16 mouse cellular contexts compared by ENCODE assay signal in the genomic region with DNA sequence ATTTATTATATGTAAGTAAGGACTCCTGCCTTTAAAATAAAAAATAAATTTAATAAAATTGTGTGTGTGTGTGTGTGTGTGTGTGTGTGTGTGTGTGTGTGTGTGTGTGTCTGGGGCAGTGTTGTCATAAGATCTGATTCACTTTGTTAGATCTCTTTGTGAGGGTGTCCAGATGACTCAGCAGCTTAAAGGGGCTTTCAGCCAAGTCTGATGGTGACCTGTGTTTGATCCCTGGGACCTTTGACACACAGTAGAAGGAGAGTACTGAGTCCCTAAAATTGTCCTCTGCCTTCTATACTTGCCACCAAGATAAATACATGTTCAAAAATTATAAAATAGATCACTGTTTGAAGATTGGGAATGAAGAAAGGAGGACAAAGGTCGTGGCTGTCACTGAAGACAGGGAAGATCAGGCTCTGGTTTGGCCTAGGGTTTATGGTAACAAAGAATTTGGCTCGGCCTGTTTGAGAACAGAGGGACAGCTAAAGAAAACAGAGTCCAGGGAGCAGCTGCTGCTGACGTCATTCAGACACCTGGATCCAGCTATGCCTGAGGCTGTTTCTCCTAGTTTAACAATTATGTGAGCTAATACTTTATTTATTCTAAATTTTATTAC. TPM values are rescaled to one million over a fixed set of nuclear protein-coding genes. Genes with fewer than 3 reads are reported as not detected.
DNase-seq lines count a peak whose midpoint lies in the region; ATAC-seq and TF ChIP-seq lines count a peak whose summit lies in the region.
"Had no signal": no experiment of that assay in that cellular context is flagged by ENCODE, and none has a peak within 500 bp of the region (broad histone marks: within the 10 kb centered on the region; RNA-seq: fewer than 3 reads in every experiment).

No protein-coding gene starts in this region.

- dilution Hi-C loops in CH12.LX (cut with MboI; ENCODE audit: extremely low pct_ligation_motif_present, extremely low pct_unique_long_range_greater_than_20kb, low sequenced_read_pairs) = no loop called here

- intact Hi-C loops in left cerebral cortex, postnatal 36 days (cut with DNase I) = no loop called here

- H3K27ac ChIP-seq in kidney, embryonic 16.5 days (ENCODE audit: low read length) = no peak overlapping the region
- peak overlapping the region; percentile 16; the same call in 1 of the 2 replicates for H3K27ac ChIP-seq in CH12.LX (ENCODE audit: insufficient read depth, low read depth)
- no peak overlapping the region for H3K27ac ChIP-seq in intestine, postnatal 0 days (ENCODE audit: low read depth, low read length)
- H3K27ac ChIP-seq: liver, embryonic 13.5 days; neural tube, embryonic 12.5 days had no signal

- DNase-seq in kidney, adult 8-10 months = peak; percentile 42 to 48
- DNase-seq in CH12.LX (ENCODE audit: extremely low read depth) = peak; percentile 75
- peak; percentile 29 for DNase-seq in adrenal gland, adult 8-10 months
- DNase-seq in left cerebral cortex, postnatal 36 days (ENCODE audit: low spot score in 2 of 2) = no peak
- DNase-seq: gastrocnemius, adult 2 months; liver, embryonic 13.5 days; lung, postnatal 14 days; thymus, postnatal 4 days had no signal

- no peak overlapping the region for H3K4me2 ChIP-seq in kidney, embryonic 16.5 days (replicated peaks; ENCODE audit: low read depth, low read length)
- H3K4me2 ChIP-seq in CH12.LX (ENCODE audit: insufficient read depth, low read depth, poor library complexity, severe bottlenecking) = 0 out of 2 replicates have a peak overlapping the region, but pooled peaks have one; percentile 7
- no peak overlapping the region for H3K4me2 ChIP-seq in intestine, postnatal 0 days (replicated peaks; ENCODE audit: low read depth)

- H3K4me1 ChIP-seq in kidney, embryonic 16.5 days (ENCODE audit: insufficient read depth, low read length) = no peaks in the 10 kb centered on the region
- peaks cover 7 to 14% of the 10 kb centered on the region in 2 experiments for H3K4me1 ChIP-seq in CH12.LX (ENCODE audit: control insufficient read depth in 1 of 2, insufficient read depth in 2 of 2)
- no peaks in the 10 kb centered on the region for H3K4me1 ChIP-seq in intestine, postnatal 0 days (replicated peaks; ENCODE audit: control insufficient read depth, insufficient read depth, low read length)
- H3K4me1 ChIP-seq: forebrain, embryonic 12.5 days; neural tube, embryonic 12.5 days had no signal

- in situ Hi-C loops in CH12.LX (cut with MboI; ENCODE audit: low pct_ligation_motif_present, low pct_unique_long_range_greater_than_20kb, low sequenced_read_pairs) = no loop called here

- no peak for ATAC-seq in kidney, embryonic 16.5 days (ENCODE audit: low FRiP score, low TSS enrichment)
- ATAC-seq in intestine, postnatal 0 days = 0 out of 2 replicates have a peak, but pooled peaks have one; percentile 16
- no peak for ATAC-seq in megakaryocyte, adult 5-6 weeks (ENCODE audit: poor library complexity, severe bottlenecking)
- ATAC-seq in erythroid progenitor cell, adult 5-6 weeks (replicated peaks; ENCODE audit: low FRiP score, poor library complexity, severe bottlenecking) = no peak

- no peak for TF ChIP-seq RAD21 in CH12.LX (IDR thresholded peaks at IDR 0.05; ENCODE audit: low read depth, low read length)

- no peaks in the 10 kb centered on the region for H3K36me3 ChIP-seq in kidney, embryonic 16.5 days (ENCODE audit: insufficient read depth, low read length)
- no peaks in the 10 kb centered on the region for H3K36me3 ChIP-seq in CH12.LX (replicated peaks in 1 of 2; ENCODE audit: control insufficient read depth in 1 of 2, insufficient read depth in 1 of 2, low read length in 1 of 2)
- H3K36me3 ChIP-seq in intestine, postnatal 0 days (ENCODE audit: control insufficient read depth, insufficient read depth) = no peaks in the 10 kb centered on the region
- H3K36me3 ChIP-seq: embryonic facial prominence, embryonic 10.5 days; forebrain, embryonic 12.5 days; liver, embryonic 13.5 days; neural tube, embryonic 12.5 days had no signal

- no peaks in the 10 kb centered on the region for H3K9me3 ChIP-seq in kidney, embryonic 16.5 days (ENCODE audit: low read length)
- H3K9me3 ChIP-seq in CH12.LX (replicated peaks; ENCODE audit: low read length) = no peaks in the 10 kb centered on the region
- no peaks in the 10 kb centered on the region for H3K9me3 ChIP-seq in intestine, postnatal 0 days (ENCODE audit: control insufficient read depth)
- H3K9me3 ChIP-seq: embryonic facial prominence, embryonic 10.5 days; forebrain, embryonic 12.5 days; liver, embryonic 13.5 days; neural tube, embryonic 12.5 days had no signal

- no peaks in the 10 kb centered on the region for H3K79me2 ChIP-seq in CH12.LX (replicated peaks; ENCODE audit: control insufficient read depth, extremely low read depth, insufficient read depth, poor library complexity, severe bottlenecking)

- WGBS in kidney, embryonic 16.5 days = 66% methylated on average over 3 of the region's 3 CpGs
- 51% methylated on average over 3 of the region's 3 CpGs for WGBS in intestine, postnatal 0 days

- TF ChIP-seq CTCF in CH12.LX (conservative IDR thresholded peaks at IDR 0.05 in 1 of 2, IDR thresholded peaks at IDR 0.05 in 1 of 2; ENCODE audit: low read depth in 2 of 2, low read length in 2 of 2) = no peak
- TF ChIP-seq CTCF in intestine, postnatal 0 days (IDR thresholded peaks at IDR 0.05; ENCODE audit: low read depth) = no peak

- H3K9ac ChIP-seq in kidney, embryonic 16.5 days (replicated peaks; ENCODE audit: low read length) = no peak overlapping the region
- H3K9ac ChIP-seq in CH12.LX (ENCODE audit: insufficient read depth, low read depth) = no peak overlapping the region
- no peak overlapping the region for H3K9ac ChIP-seq in intestine, postnatal 0 days (ENCODE audit: low read depth, low read length)
- H3K9ac ChIP-seq: forebrain, embryonic 12.5 days; liver, embryonic 13.5 days; neural tube, embryonic 12.5 days had no signal

- no peak for TF ChIP-seq EP300 in CH12.LX (IDR thresholded peaks at IDR 0.05; ENCODE audit: low read length)

- H3K4me3 ChIP-seq in kidney, embryonic 16.5 days (ENCODE audit: low read length) = no peak overlapping the region
- H3K4me3 ChIP-seq in CH12.LX (replicated peaks in 1 of 3; ENCODE audit: low read depth in 2 of 3, low read length in 2 of 3, poor library complexity in 1 of 3) = no peak overlapping the region
- H3K4me3 ChIP-seq in intestine, postnatal 0 days (ENCODE audit: low read depth, low read length) = no peak overlapping the region
- H3K4me3 ChIP-seq: forebrain, embryonic 12.5 days; liver, embryonic 13.5 days; neural tube, embryonic 12.5 days had no signal

- H3K27me3 ChIP-seq in kidney, embryonic 16.5 days (ENCODE audit: insufficient read depth, low read length) = no peaks in the 10 kb centered on the region
- no peaks in the 10 kb centered on the region for H3K27me3 ChIP-seq in CH12.LX (replicated peaks)
- H3K27me3 ChIP-seq in intestine, postnatal 0 days (replicated peaks; ENCODE audit: control insufficient read depth, insufficient read depth, low read length) = no peaks in the 10 kb centered on the region
- H3K27me3 ChIP-seq: forebrain, embryonic 12.5 days; liver, embryonic 13.5 days; neural tube, embryonic 12.5 days had no signal

- no peak for TF ChIP-seq POLR2A in CH12.LX (IDR thresholded peaks at IDR 0.05; ENCODE audit: low read depth, low read length)

TF ChIP-seq in CH12.LX, 34 proteins besides CTCF, POLR2A, EP300 and RAD21:
- peak; percentile 29; the same call in 1 of the 2 replicates for TF ChIP-seq JUND (conservative IDR thresholded peaks at IDR 0.05; ENCODE audit: low read depth, low read length)
- TF ChIP-seq ZNF384 (IDR thresholded peaks at IDR 0.05; ENCODE audit: low read depth, low read length) = no peak
- no peak for TF ChIP-seq RCOR1 (conservative IDR thresholded peaks at IDR 0.05; ENCODE audit: low read depth, low read length)
- peak; percentile 30; the same call in 1 of the 2 replicates for TF ChIP-seq ETS1 (conservative IDR thresholded peaks at IDR 0.05; ENCODE audit: low read depth, low read length)
- no peak for TF ChIP-seq USF2 (conservative IDR thresholded peaks at IDR 0.05; ENCODE audit: low read depth, low read length)
- no peak for TF ChIP-seq TBP (conservative IDR thresholded peaks at IDR 0.05; ENCODE audit: low read depth, low read length)
- TF ChIP-seq MAFK (IDR thresholded peaks at IDR 0.05; ENCODE audit: insufficient replicate concordance, low read length) = peak; percentile 76; the same call in 1 of the 2 replicates
- no peak for TF ChIP-seq SMC3 (IDR thresholded peaks at IDR 0.05; ENCODE audit: low read depth, low read length)
- TF ChIP-seq TCF12 (IDR thresholded peaks at IDR 0.05; ENCODE audit: low read depth, low read length) = no peak
TF ChIP-seq in CH12.LX: peak in this region for 3.

RNA-seq across cellular contexts. Expression of gene Pum1, which starts 32.8 kb away (rescaled TPM):
- 96.8 and 106 TPM in 2 replicates for polyA plus RNA-seq in kidney, embryonic 16.5 days (2015; fragmentation: Nextera tagmentation; extraction: Ambion mirVana)
- total RNA-seq in CH12.LX (2012; rRNA removed) (35.8 and 38.0 TPM in 2 replicates), CH12.LX (2014; rRNA removed) (17.1 and 17.3 TPM in 2 replicates)
- polyA plus RNA-seq in CH12.LX (2012; ENCODE audit: insufficient read length, low read depth) = 36.1 and 41.0 TPM in 2 replicates
- 10 to 100 TPM; 62.4 to 92.5 (median 83.2) TPM for total RNA-seq in adrenal gland, adult 8-10 months (2022)
- polyA plus RNA-seq in intestine, postnatal 0 days (2015; fragmentation: Nextera tagmentation; extraction: Ambion mirVana) = 23.9 and 25.3 TPM in 2 replicates
- total RNA-seq in megakaryocyte, adult 5-6 weeks (2015) = 37.2 and 37.5 TPM in 2 replicates
- total RNA-seq in megakaryocyte, adult 5-6 weeks (2017) = 31.4 and 32.1 TPM in 2 replicates
- total RNA-seq in erythroid progenitor cell, adult 5-6 weeks (2015; ENCODE audit: low replicate concordance) = 64.9 and 85.9 TPM in 2 replicates
- total RNA-seq in erythroid progenitor cell, adult 5-6 weeks (2017; ENCODE audit: low replicate concordance) = 68.4 and 88.1 TPM in 2 replicates
- total RNA-seq in left cerebral cortex, postnatal 36 days (2021) = 100 to 1,000 TPM; 100 to 125 TPM

RNA-seq across cellular contexts. Expression of gene Nkain1, which starts 56.4 kb away (rescaled TPM):
- 1.0 and 1.1 TPM in 2 replicates for polyA plus RNA-seq in kidney, embryonic 16.5 days (2015; fragmentation: Nextera tagmentation; extraction: Ambion mirVana)
- total RNA-seq in CH12.LX (2012; rRNA removed) = 18.4 and 19.6 TPM in 2 replicates
- 3.1 and 5.5 TPM in 2 replicates for total RNA-seq in CH12.LX (2014; rRNA removed)
- 23.1 TPM in 2 replicates for polyA plus RNA-seq in CH12.LX (2012; ENCODE audit: insufficient read length, low read depth)
- total RNA-seq in adrenal gland, adult 8-10 months (2022) = 10 to 100 TPM in 1 of 4 experiments, 1 to 10 TPM in 3; 5.3 to 15.1 (median 8.8) TPM
- 0.09 and 0.20 TPM in 2 replicates for polyA plus RNA-seq in intestine, postnatal 0 days (2015; fragmentation: Nextera tagmentation; extraction: Ambion mirVana)
- total RNA-seq in megakaryocyte, adult 5-6 weeks (2015) = not detected in 2 replicates
- not detected in 2 replicates for total RNA-seq in megakaryocyte, adult 5-6 weeks (2017)
- not detected in 2 replicates for total RNA-seq in erythroid progenitor cell, adult 5-6 weeks (2015; ENCODE audit: low replicate concordance)
- not detected in 2 replicates for total RNA-seq in erythroid progenitor cell, adult 5-6 weeks (2017; ENCODE audit: low replicate concordance)
- 10 to 100 TPM; 30.4 to 43.3 TPM for total RNA-seq in left cerebral cortex, postnatal 36 days (2021)
- polyA plus RNA-seq: liver, embryonic 13.5 days; stomach, embryonic 16.5 days had no signal

Comparison
In these comparisons a context has a peak if more than half of its experiments do, and no peak if none do; other contexts are left out.
1. DNase-seq: peak in kidney, adult 8-10 months (2 of 2), CH12.LX (single experiment) and adrenal gland, adult 8-10 months (single experiment); none in left cerebral cortex, postnatal 36 days (0 of 2).
2. RNA of gene Nkain1, which starts 56.4 kb away (total RNA-seq): 30.4 to 43.3 TPM in left cerebral cortex, postnatal 36 days, 3.1 to 19.6 TPM in CH12.LX and 5.3 to 15.1 TPM in adrenal gland, adult 8-10 months; not detected in megakaryocyte, adult 5-6 weeks and not detected in erythroid progenitor cell, adult 5-6 weeks; every median in the first group is over 4 times any median in the second.